Mouse (Mus musculus) T-helper 17 cell (primary cell): ENCODE measurements around the gene Rhou.

Experiments
- in situ Hi-C, 2 experiments: fragments of 300-600 bp; cut with MboI, MseI; formaldehyde crosslinking; loops; 1 replicate in 1 of 2; 2 replicates in 1 of 2; pipeline ENCODE4 v1.15.1; 2025; ENCODE audit warnings: high pct_unique_total_duplicates in 2 of 2

Rhou gene

DNA sequence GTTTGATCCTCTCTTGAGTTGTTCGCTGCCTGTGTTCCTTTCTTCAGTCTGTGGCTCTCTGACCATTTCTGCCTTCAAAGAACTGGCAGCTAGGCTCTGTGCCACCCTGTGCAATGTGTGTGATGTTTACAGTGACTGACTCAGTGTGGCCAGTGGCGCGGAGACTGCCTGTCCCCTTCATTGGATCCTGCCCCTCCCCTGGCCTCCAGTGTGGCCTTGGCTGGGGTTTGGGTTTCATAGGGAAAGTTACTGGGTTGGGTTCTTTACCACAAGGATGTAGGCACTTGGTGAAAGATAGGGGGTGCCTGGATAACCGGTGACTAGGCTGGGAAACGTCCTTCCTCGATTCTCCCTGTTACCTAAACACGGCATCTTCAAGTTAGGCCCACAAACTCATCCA lies 31.1 kb downstream of the Rhou start:
- in situ Hi-C loops = loop anchor here (10.0 to 25.0 kb wide), 3 partner anchors 790 to 1598 kb away; no protein-coding TSS in a partner anchor

DNA sequence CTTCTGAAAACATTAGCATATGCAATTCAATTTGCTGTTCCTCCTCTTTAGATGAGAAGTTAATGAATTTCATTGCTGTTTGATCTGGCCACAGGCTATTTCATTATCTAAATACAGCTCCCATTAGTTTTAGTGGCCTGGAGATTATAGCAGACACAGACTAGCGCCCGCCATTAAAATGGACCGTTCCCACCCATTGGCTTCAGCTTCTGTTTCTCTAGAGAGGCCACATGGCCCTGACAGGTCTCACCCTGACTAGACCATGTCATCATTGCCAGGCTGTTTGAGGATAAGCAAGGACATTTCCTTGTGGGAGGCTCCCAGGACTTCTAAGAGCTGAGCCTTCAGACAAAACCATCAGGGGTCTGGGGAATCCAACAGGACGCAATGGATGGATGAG lies 31.7 kb downstream of the Rhou start:
- in situ Hi-C loops = loop anchor here (10.0 to 25.0 kb wide), 3 partner anchors 789 to 1598 kb away; no protein-coding TSS in a partner anchor

DNA sequence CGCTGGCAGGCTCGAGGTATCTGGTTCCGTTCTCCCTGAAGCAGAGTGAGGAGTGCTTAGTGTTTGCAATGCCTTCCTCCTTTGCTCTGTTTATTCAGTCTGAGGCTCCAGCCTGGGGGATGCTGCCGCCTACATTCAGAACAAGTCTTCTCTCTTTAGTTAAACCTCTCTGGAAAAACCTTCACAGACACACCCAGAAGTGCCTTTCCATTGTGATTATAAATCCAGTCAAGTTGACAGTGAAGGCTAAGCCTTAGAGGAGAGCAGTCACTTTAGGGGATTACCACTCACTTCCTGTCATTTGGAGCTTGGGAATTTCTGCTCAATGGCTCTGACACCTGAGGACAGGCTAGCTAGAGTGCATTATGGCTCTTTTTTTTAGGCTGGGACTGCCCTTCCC lies 34.1 kb downstream of the Rhou start:
- in situ Hi-C loops = loop anchor here (10.0 to 25.0 kb wide), 3 partner anchors 787 to 1601 kb away; no protein-coding TSS in a partner anchor

DNA sequence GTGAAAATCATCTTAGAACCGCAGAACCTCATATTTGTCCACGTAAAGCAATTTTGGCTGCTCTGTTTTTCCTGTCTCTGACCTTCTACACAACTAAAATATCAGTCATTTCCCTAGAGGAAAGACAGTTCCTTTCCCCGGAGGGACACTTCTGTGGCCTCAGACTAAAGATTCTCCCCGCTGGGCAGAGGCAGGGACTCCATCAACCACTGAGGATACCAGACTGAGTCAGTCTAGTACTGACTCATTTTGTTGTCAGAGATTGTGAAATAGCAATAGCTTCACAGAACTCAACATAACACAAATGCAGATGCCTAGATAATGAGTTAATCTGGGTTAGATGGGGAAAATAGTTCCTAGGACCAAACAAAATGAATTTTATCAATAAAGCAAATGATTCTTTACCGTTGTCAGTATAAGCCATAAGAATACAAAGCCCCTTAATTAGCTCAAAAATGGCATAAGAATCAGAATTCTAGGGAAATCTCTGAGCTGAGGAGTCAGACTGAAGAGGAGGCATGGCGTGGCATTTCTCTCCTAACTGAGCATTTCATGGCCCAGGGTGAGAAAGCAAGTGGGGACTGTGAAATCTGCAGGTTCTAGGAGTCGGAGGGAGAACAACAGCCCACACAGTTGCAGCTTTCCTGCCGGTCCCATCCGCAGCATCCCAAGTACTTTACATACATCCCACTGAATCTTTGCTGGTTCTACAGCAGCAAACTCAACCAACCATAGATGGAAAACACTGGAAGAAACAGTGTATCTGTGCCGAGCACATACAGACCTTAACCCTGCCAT lies 38.6 kb downstream of the Rhou start:
- in situ Hi-C loops = loop anchor here in 1 of 2 experiments (25.0 kb wide), 1 partner anchor 1605 kb away; no protein-coding TSS in a partner anchor

DNA sequence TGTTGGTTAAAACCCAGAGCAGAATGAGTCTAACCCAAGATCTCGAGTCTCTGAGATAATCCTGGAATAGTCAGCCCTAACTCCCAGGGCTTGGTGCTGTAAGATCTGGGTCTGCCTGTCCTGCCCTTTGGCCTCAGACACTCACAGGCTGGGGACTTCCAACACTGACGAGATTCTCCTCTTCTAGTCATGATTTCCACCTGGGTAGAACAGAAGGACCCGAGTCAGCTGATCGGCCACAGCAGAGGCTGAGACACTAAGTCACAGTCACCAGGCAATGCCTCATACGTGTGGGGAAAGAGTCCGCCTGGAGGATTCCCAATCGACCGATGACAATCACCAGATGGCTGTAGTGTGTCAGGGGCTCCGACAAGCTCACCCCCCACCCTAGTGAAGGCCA lies 42.4 kb downstream of the Rhou start:
- in situ Hi-C loops = loop anchor here in 1 of 2 experiments (25.0 kb wide), 1 partner anchor 1609 kb away; no protein-coding TSS in a partner anchor

DNA sequence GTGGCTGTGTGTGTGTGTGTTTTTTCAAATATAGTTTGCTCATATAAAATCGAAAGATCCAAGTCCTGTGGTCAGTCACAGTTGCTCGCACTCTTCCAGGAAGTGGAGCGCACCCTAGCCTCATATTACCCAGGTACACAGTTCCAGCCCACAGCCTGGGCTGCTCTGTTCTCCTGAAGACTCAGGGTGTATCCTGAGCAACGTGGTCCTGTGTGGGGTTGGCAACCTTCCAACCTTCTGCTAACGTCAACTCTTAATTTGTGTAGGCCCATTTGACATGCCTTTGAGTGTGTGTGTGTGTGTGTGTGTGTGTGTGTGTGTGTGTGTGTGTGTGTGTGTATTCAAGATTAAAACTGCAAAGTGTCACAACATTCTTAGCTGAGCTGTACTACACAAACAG lies 43.6 kb downstream of the Rhou start:
- in situ Hi-C loops = loop anchor here in 1 of 2 experiments (25.0 kb wide), 1 partner anchor 1610 kb away; no protein-coding TSS in a partner anchor

DNA sequence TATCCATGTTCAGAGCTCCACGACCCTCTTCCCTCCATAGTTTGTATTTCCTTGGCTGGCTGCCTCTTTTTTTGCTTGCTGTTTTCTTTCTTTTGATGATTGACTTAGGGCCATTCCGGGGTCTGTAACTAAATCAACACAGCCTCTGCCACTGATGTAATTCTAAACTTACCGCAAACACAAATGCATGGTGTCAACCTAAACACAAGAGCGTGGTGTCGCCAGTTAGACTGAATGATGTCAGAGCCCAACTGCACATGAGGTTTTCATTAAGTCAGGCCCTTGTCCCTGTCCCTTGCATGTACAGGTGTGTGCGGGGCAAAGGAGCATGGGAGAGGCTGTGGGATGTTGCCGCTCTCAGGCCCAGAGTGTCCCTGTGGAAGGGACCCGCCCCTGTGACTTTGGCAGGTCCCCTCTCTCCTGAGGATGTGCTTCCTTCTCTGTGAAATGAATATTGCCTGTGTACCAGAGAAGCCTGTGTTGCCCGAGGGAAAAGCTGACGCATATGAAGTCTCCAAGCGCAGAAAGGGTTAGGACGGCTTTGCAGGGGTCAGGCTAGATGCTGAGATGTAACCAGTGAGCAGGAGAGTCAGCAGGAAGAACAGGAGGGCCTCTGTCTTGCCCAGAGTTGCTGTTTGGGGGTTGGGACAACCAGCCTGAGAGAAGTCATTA lies 46.8 kb downstream of the Rhou start:
- in situ Hi-C loops = no loop called here

DNA sequence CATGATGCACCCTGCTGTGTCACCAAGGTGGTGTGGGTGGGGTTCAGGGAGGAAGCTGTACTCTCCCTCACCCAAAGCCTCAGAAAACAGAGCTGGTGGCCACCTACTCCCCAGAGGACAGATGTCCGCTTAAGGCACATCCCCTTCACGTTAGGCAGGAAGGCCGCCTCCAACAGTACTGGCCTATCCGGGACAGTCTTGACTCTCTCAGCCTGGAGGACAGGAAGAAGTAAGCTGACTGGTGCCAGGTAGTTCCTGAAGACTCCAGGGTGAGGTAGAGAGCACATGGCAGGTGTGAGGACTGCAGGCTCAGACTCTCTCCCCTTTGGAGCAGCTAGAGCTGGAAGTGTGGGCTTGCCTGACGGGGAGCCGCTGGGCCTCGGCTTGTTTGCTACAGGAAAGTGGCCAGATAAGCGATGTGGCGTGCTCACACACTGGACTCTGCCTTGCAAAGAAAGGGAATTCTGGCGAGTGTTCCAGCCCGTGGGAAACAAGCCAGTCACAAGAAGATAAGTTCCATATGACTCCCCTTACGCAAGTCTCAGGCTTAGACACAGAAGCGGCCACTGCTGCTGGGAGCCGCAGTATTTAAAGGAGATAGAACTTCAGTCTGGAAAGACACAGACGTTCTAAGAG lies 48.3 kb downstream of the Rhou start:
- in situ Hi-C loops = no loop called here

DNA sequence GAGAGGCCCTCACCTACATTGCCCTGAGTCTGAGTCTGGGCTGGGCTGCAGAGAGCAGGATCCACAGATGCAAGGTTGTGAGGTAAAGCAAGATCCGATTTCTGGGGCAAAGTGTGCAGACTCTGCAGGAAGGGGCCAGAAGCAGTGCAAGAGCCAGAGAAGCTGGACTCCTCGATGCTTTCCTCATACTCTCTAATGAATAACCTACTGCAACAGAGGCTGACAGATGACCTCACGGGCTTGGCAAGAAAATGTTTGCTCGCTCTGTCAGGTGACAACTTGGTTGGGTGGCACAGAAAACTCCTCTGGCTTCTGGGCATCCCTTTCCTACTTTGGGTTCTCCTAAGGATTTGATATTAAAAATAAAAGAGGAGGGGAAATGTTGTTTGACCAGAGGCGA lies 51.6 kb downstream of the Rhou start:
- in situ Hi-C loops = loop anchor here in 1 of 2 experiments (5.0 kb wide), 1 partner anchor 412 kb away; no protein-coding TSS in a partner anchor

DNA sequence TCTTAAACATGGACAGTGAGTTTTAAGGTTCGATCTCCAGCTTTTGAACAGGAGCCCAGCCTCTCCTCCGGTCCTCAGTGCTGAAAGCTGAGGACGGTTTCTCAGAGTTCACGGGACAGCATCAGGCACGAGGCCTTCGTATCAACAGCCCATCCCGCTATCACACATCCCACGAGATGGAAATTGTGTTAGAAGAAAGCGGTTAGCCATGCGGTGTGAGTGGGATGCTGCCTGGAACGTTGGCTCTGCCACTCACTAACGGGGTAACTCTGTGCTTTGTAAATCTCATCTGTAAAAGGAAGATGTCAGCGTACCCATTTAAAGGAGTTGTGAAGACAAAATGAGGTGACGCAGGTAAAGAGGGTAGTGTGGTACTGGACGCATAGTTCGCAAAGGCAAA lies 53.4 kb downstream of the Rhou start:
- in situ Hi-C loops = loop anchor here in 1 of 2 experiments (5.0 kb wide), 1 partner anchor 410 kb away; no protein-coding TSS in a partner anchor

DNA sequence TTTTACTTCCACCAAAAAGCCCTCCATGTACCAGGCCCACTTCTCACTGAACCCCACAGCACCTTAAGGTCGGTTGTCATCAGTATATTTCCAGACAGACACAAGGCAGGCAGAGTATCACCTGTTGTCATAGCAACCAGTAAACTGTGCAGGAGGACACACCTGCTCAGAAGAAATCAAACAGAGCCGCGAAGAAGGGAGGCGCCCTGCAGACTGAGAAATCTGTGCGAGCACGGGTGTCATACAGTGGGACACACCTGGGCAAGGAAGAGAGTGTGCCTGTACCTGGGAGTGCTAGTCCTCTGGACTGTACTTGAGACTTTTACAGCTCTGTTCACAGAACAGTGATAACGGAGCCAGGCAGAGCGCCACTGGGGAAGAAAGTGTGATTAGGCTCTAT lies 55.0 kb downstream of the Rhou start:
- in situ Hi-C loops = loop anchor here in 1 of 2 experiments (5.0 kb wide), 1 partner anchor 409 kb away; no protein-coding TSS in a partner anchor

DNA sequence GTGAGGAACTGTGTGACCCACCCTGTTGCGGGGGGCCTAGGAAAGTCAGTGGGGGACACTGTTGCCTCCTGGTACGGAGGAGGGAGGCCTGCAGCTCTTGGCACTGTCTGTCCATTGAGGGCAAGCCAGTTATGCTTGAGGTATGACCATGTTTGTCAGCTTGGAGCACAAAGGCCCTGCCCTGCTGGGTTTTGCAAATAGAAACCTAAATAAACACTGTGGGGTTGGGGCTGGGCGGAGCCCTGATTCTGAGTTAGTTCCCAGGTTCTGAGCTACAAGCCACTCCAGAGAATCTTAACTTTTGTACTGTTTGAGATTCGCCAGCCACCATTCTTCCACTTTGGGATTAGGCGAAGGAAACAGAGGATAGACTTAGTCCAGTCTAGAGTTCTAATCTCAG lies 56.6 kb downstream of the Rhou start:
- in situ Hi-C loops = no loop called here
